Mouse (Mus musculus) stomach, embryonic 14.5 days (tissue): ENCODE measurements at regions not wholly inside any gene's neighbourhood (a gene's known extent, or its start where the extent isn't known, plus 50 kb on each side); places are given as distances from the start of the nearest gene placed in this dataset.
A peak's percentile ranks its signal among the peaks of the same experiment; 100 is the strongest.

Source experiments
- ATAC-seq: fragments of 200-750 bp; cut with Nextera tagmentation; 2 replicates; pipeline ENCODE4 v1.8.0; 2017; ENCODE audit warnings: low read depth, moderate TSS enrichment; ENCODE audit not compliant: insufficient number of reproducible peaks, insufficient read depth, low FRiP score
- H3K27ac ChIP-seq: fragments of 300-500 bp; sonication (generic); 2 replicates; pipeline ENCODE4 v1.5.1; 2014; ENCODE audit warnings: mild to moderate bottlenecking, low read length, moderate library complexity, mixed read lengths
- H3K27me3 ChIP-seq: fragments of 300-500 bp; sonication (generic); 2 replicates; pipeline ENCODE4 v1.6.1; 2014; ENCODE audit warnings: low read length, control low read depth, mixed read lengths; ENCODE audit not compliant: control insufficient read depth, insufficient read depth
- H3K36me3 ChIP-seq: fragments of 300-500 bp; sonication (generic); 2 replicates; pipeline ENCODE4 v1.6.1; 2014; ENCODE audit warnings: mild to moderate bottlenecking, control low read depth, low read length, moderate library complexity, mixed read lengths; ENCODE audit not compliant: control insufficient read depth, insufficient read depth
- H3K4me1 ChIP-seq: fragments of 300-500 bp; sonication (generic); 2 replicates; pipeline ENCODE4 v1.6.1; 2014; ENCODE audit warnings: low read length, control low read depth, mixed read lengths; ENCODE audit not compliant: control insufficient read depth, insufficient read depth
- H3K4me2 ChIP-seq: fragments of 300-500 bp; sonication (generic); replicated peaks from 2 replicates; pipeline ENCODE4 v1.6.1; 2014; ENCODE audit warnings: low read depth, low read length, control low read depth
- H3K4me3 ChIP-seq: fragments of 300-500 bp; sonication (generic); 2 replicates; pipeline ENCODE4 v1.5.1; 2014; ENCODE audit warnings: low read depth, low read length, control low read depth
- H3K9ac ChIP-seq: fragments of 300-500 bp; sonication (generic); replicated peaks from 2 replicates; pipeline ENCODE4 v1.6.1; 2014; ENCODE audit warnings: low read depth, mild to moderate bottlenecking, control low read depth, low read length, moderate library complexity, mixed read lengths
- H3K9me3 ChIP-seq: fragments of 300-500 bp; sonication (generic); 2 replicates; pipeline ENCODE4 v1.6.1; 2016; ENCODE audit warnings: low read depth, low read length, control low read depth; ENCODE audit not compliant: control insufficient read depth
- WGBS: fragments of 180-500 bp; shearing (Covaris S2); extraction: QIAGEN DNeasy Blood & Tissue Kit; methylation state at CpG from one replicate; pipeline ENCODE4 v1.1.7; 2014; 5-methylcytosine and 5-hydroxymethylcytosine counted together

GRCm38 (mm10) chr7:37908618-37909130, 114.7 kb downstream of the Uri1 start:
- no peak overlapping the region for H3K9ac ChIP-seq
- no peaks in the 10 kb centered on the region for H3K9me3 ChIP-seq
- no peaks in the 10 kb centered on the region for H3K36me3 ChIP-seq
- ATAC-seq = no peak
- H3K4me3 ChIP-seq = no peak overlapping the region
- H3K4me2 ChIP-seq = no peak overlapping the region
- 78% methylated on average over 5 of the region's 5 CpGs for WGBS
- H3K4me1 ChIP-seq = peaks cover 16% of the 10 kb centered on the region; the same call in 1 of the 2 replicates
- no peaks in the 10 kb centered on the region for H3K27me3 ChIP-seq
- H3K27ac ChIP-seq = no peak overlapping the region

DNA sequence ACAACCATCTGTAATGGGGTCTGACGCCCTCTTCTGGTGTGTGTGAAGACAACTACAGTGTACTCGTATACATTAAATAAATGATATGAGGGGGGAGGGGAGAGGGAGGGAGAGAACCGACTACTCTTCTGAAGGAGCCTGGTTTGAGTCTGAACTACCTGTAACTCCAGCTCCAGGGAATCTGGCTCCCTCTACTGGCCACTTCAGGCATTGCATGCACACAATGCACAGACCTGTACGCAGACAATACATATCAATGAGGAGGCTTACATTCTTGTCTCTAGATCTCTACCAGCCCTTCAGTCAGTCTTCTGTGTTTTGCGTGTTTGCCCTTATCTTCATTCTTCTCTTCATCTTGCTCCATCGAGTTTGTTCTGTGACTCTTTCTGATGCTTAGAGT, 120.4 kb upstream of the Zfp536 start:
- Histone ChIP-seq H3K27me3 (no peaks in the 10 kb centered on the region), H3K4me2 (no peak overlapping the region), H3K9me3 (peaks cover 4% of the 10 kb centered on the region; the same call in 1 of the 2 replicates), H3K27ac (no peak overlapping the region), H3K36me3 (no peaks in the 10 kb centered on the region), H3K4me3 (no peak overlapping the region), H3K9ac (no peak overlapping the region), H3K4me1 (no peaks in the 10 kb centered on the region)
- no peak for ATAC-seq
- 80% methylated on average over 6 of the region's 6 CpGs for WGBS

DNA sequence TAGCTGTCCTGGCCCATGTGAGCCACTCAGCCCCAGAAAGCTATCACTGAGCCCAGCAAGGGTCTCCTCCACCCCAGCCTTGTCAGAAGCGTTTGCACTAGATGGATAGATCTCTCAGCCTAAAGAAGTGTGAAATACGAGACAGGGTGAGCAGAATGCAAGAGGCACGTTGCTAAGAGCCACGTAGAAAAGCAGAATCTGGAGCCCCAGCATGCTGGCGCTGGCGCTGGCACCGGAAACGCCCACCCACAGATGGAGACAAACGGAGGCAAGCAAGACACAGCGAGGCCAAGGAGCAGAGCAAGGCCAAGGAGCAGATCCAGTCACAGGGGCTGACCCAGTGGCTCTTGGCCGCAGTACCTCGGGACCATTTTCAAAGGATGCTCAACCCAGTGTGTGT, 100.9 kb upstream of the Zfp536 start:
- H3K4me1 ChIP-seq = no peaks in the 10 kb centered on the region
- H3K9ac ChIP-seq = no peak overlapping the region
- H3K9me3 ChIP-seq = no peaks in the 10 kb centered on the region
- H3K4me3 ChIP-seq = no peak overlapping the region
- H3K4me2 ChIP-seq = no peak overlapping the region
- 61% methylated on average over 12 of the region's 12 CpGs for WGBS
- H3K27me3 ChIP-seq = no peaks in the 10 kb centered on the region
- H3K36me3 ChIP-seq = no peaks in the 10 kb centered on the region
- no peak for ATAC-seq
- H3K27ac ChIP-seq = no peak overlapping the region

DNA sequence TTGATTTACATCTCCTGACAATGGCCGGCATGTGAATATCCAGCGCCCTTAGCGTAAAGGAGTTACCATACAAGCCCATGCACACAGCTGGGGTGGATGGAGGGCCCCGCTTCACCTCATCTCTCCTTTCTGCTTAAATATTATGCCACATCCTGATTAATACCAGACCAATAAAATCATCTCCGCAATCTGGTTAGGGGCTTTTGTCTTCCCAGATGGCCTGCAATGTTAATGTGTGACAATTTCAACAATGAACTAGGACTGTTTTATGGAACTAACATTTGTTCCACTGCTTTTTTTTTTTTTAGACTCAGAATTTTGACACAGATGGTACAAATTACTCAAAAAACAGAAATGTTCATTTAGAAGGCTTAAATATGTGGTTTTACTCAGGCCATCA, 97.5 kb upstream of the Zfp536 start:
- 83% methylated on average over 5 of the region's 5 CpGs for WGBS
- Histone ChIP-seq H3K4me1 (no peaks in the 10 kb centered on the region), H3K27ac (no peak overlapping the region), H3K4me3 (no peak overlapping the region), H3K9me3 (no peaks in the 10 kb centered on the region), H3K4me2 (no peak overlapping the region), H3K9ac (no peak overlapping the region), H3K36me3 (no peaks in the 10 kb centered on the region), H3K27me3 (no peaks in the 10 kb centered on the region)
- no peak for ATAC-seq

GRCm38 (mm10) chr7:37866468-37866867, 93.0 kb upstream of the Zfp536 start:
- H3K27me3 ChIP-seq = no peaks in the 10 kb centered on the region
- 60% methylated on average over 1 of the region's 1 CpGs for WGBS
- no peak overlapping the region for H3K4me2 ChIP-seq
- H3K27ac ChIP-seq = no peak overlapping the region
- no peaks in the 10 kb centered on the region for H3K9me3 ChIP-seq
- no peak overlapping the region for H3K4me3 ChIP-seq
- ATAC-seq = no peak
- no peaks in the 10 kb centered on the region for H3K36me3 ChIP-seq
- H3K4me1 ChIP-seq = no peaks in the 10 kb centered on the region
- H3K9ac ChIP-seq = no peak overlapping the region

GRCm38 (mm10) chr7:37851471-37851870, 78.0 kb upstream of the Zfp536 start:
- no peaks in the 10 kb centered on the region for H3K4me1 ChIP-seq
- no peak overlapping the region for H3K4me3 ChIP-seq
- ATAC-seq = no peak
- H3K9ac ChIP-seq = no peak overlapping the region
- H3K9me3 ChIP-seq = no peaks in the 10 kb centered on the region
- WGBS = 80% methylated on average over 5 of the region's 5 CpGs
- H3K4me2 ChIP-seq = no peak overlapping the region
- H3K27me3 ChIP-seq = no peaks in the 10 kb centered on the region
- no peak overlapping the region for H3K27ac ChIP-seq
- no peaks in the 10 kb centered on the region for H3K36me3 ChIP-seq

GRCm38 (mm10) chr7:37845201-37845600, 71.8 kb upstream of the Zfp536 start:
- 31% methylated on average over 1 of the region's 1 CpGs for WGBS
- no peak overlapping the region for H3K27ac ChIP-seq
- no peak overlapping the region for H3K4me3 ChIP-seq
- H3K9ac ChIP-seq = no peak overlapping the region
- peaks cover 11% of the 10 kb centered on the region; the same call in 1 of the 2 replicates for H3K4me1 ChIP-seq
- no peaks in the 10 kb centered on the region for H3K36me3 ChIP-seq
- no peaks in the 10 kb centered on the region for H3K27me3 ChIP-seq
- H3K9me3 ChIP-seq = no peaks in the 10 kb centered on the region
- ATAC-seq = peak; percentile 68; the same call in 1 of the 2 replicates
- H3K4me2 ChIP-seq = no peak overlapping the region

GRCm38 (mm10) chr7:37842000-37842513, 68.6 kb upstream of the Zfp536 start:
- Histone ChIP-seq H3K36me3 (no peaks in the 10 kb centered on the region), H3K4me3 (peak overlapping the region; percentile 11), H3K27ac (no peak overlapping the region), H3K4me1 (peaks cover 11% of the 10 kb centered on the region; the same call in 1 of the 2 replicates), H3K4me2 (peak overlapping the region; percentile 51), H3K9ac (no peak overlapping the region), H3K9me3 (no peaks in the 10 kb centered on the region), H3K27me3 (no peaks in the 10 kb centered on the region)
- ATAC-seq = peak; percentile 30; the same call in 1 of the 2 replicates
- 3% methylated on average over 14 of the region's 14 CpGs for WGBS

DNA sequence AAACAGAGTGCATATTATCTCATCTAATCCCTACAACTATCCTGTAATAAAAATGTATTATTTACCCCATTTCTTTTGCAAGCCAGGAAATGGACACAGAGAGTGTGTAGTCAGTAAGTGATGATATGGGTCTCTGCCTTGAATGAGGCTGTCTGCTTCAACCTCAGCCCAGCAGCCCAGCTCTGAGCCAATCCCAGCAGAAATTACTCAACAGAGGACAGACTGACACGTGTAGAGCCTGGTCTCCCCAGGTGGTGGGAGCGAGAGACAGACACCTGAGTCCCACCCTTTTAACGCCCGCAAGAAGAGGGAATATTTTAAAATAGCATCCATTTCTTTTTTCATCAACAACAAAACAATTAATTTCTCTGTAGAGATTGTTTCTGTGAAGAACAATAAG, 68.1 kb upstream of the Zfp536 start:
- 37% methylated on average over 4 of the region's 4 CpGs for WGBS
- Histone ChIP-seq H3K9ac (no peak overlapping the region), H3K36me3 (no peaks in the 10 kb centered on the region), H3K27ac (no peak overlapping the region), H3K9me3 (no peaks in the 10 kb centered on the region), H3K27me3 (no peaks in the 10 kb centered on the region), H3K4me3 (peak overlapping the region; percentile 11; the same call in 1 of the 2 replicates), H3K4me1 (peaks cover 11% of the 10 kb centered on the region; the same call in 1 of the 2 replicates), H3K4me2 (peak overlapping the region; percentile 51; the same call in 1 of the 2 replicates)
- no peak for ATAC-seq
